Mouse (Mus musculus) embryonic fibroblast, embryonic 13.5 days (primary cell): ENCODE data around the gene Glb1l. TPM values are rescaled to one million over a fixed set of nuclear protein-coding genes. Genes with fewer than 3 reads are reported as not detected.

ENCODE experiments used
- H3K27ac ChIP-seq: 2 replicates; pipeline ENCODE4 v1.5.1; 2012; ENCODE audit warnings: low read length, control low read depth, inconsistent platforms; ENCODE audit not compliant: insufficient read depth
- H3K4me1 ChIP-seq: 2 replicates; pipeline ENCODE4 v1.6.1; 2011; ENCODE audit warnings: low read length; ENCODE audit not compliant: control insufficient read depth, insufficient read depth
- H3K4me3 ChIP-seq: 2 replicates; pipeline ENCODE4 v1.5.1; 2011; ENCODE audit warnings: mild to moderate bottlenecking, control low read depth, low read length; ENCODE audit not compliant: insufficient read depth
- CTCF ChIP-seq: IDR thresholded peaks from 2 replicates; pipeline ENCODE4 v1.5.1; 2011; ENCODE audit warnings: mild to moderate bottlenecking, control low read depth, low read length, moderate library complexity, borderline replicate concordance; ENCODE audit not compliant: insufficient read depth
- POLR2A ChIP-seq: IDR thresholded peaks from 2 replicates; pipeline ENCODE4 v1.6.1; 2011; ENCODE audit warnings: low read depth, mild to moderate bottlenecking, control low read depth, low read length, moderate library complexity
- polyA plus RNA-seq: library from polyadenylated mRNA; stranded (reverse); fragments of >200 nt; gene quantifications from 2 replicates; pipeline ENCODE4 v1.2.4, GENCODE M21; 2011; ENCODE audit warnings: low read depth; ENCODE audit not compliant: missing spikeins, insufficient read length

Gene Glb1l
- 25.1 and 34.3 TPM in 2 replicates for polyA plus RNA-seq

DNA sequence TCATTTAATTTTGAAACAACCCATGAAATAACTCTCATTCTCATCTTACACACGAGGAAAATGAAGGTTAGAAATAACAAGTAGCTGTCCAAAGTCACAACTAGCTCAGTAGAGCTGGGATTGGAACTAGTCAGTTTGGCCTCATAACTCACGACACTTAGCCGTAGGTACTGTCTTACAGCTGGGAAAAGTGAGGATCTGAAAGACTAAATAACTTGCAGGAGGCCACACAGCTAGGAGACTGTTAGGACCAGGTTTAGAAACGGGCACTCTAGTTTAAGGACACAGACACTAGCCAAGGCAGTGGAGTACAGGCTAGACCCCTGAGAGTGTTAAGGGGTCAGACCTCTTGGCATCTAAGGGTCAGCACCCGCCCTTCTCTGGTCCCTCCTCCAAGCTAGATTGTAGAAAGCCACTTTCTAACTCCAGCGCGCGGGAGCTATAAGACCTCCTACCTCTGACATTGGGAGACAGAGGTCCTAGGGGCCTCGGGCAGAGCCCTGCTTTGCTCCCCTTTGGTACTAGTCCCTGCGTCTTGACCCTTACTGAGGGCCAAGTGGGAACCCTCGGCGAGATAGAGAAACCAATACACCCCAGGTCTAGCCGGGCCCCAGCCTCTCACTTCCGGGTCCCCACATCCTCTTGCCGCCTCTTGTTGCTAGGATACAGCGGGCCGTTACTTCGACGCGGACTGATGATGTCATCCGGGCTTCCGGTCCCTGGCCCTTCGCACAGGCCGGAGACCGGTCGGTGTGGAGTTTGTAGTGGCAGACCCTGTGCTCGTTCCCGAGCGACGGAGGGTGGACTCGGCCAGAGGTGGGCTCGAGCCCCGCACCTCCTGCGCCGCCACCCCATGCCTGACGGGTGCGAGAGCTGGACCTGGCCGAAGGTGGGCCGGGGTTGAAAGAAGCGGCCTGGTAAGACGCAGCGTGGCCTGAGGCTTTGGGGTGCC, at the start of gene Glb1l, which contains the start of gene Stk16:
Gene Glb1l, minus strand, starts transcription at position 678 of the 952 bp plus-strand sequence.
Gene Stk16, plus strand, starts transcription at position 703 of the 952 bp plus-strand sequence.
- TF ChIP-seq POLR2A (peak; percentile 95), CTCF (no peak)
- H3K4me3 ChIP-seq: peak within 1 kb of the TSS; percentile 64
- 0 out of 2 replicates have a peak, but pooled peaks cover 3% of the 10 kb centered on the region for H3K4me1 ChIP-seq
- no peak within 1 kb of the TSS for H3K27ac ChIP-seq

- H3K4me3 ChIP-seq: no peak overlapping the region
- no peaks in the 10 kb centered on the region for H3K4me1 ChIP-seq
- TF ChIP-seq POLR2A (no peak), CTCF (no peak)
- no peak overlapping the region for H3K27ac ChIP-seq
Observed at GRCm38 (mm10) chr1:75255516-75256046, 45.0 kb upstream of the Glb1l start.

GRCm38 (mm10) chr1:75254625-75255013, 44.0 kb upstream of the Glb1l start:
- Histone ChIP-seq H3K4me1 (no peaks in the 10 kb centered on the region), H3K4me3 (no peak overlapping the region), H3K27ac (no peak overlapping the region)
- TF ChIP-seq CTCF (no peak), POLR2A (no peak)

DNA sequence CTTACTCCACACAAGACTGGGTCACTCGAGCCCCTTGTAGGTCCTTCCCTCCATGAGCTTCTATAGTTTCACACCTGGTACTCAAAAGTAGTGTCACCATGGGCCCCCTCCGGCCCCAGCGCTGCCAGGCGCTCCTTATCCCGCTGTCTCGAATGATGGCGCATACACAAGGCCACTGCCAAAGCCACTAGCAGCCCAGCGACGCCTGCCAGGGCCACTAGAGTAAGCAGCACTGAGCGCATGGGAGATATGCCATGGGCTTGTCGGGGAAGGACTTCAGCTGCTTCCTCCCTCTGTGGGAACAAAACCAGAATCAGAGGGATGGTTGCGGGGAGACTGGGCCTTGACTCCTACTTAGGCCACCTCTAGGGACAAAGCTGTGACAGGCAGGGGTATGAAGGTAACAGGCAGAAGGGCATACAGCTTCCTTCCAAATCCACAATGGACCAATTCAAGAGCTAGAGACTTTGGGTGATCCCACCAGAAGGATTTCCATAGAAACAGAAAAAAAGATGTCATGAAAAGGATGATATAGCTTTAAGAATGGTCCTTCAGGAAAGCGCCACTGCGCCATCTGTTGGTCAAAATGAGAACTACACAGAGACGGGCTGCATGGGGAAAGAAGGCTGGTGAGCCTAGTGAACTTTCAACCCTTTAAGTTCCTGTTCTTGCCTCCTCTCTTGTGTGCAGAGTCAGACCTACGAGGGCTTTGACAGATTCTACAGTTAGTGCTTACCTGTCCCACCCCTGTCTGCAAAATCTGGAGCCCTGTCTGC, 43.4 kb upstream of the Glb1l start:
- Histone ChIP-seq H3K27ac (no peak overlapping the region), H3K4me3 (no peak overlapping the region), H3K4me1 (no peaks in the 10 kb centered on the region)
- TF ChIP-seq POLR2A (no peak), CTCF (peak; percentile 52; the same call in 1 of the 2 replicates)

DNA sequence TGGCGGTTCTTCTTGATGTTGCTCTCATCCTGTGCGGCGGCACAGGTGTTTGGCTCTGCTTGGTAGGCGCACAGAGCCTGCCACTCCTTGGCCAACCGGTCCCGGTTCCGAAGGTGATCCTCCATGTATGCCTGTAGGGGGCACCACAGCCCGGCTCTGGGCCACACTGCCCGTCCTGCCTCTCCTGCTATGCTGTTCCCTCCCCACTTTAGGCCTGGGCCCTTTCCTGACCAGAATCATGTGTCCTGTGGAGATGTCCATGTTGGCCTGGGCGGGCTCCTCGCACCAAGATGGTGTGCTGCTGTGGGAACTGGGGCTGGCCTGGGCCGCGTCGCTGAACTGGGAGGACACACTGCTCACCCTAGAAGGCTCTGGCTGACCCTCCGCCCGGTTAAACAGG, 42.4 kb upstream of the Glb1l start:
- H3K4me3 ChIP-seq: no peak overlapping the region
- no peak overlapping the region for H3K27ac ChIP-seq
- no peak for TF ChIP-seq POLR2A
- TF ChIP-seq CTCF: no peak
- H3K4me1 ChIP-seq: peaks cover 5% of the 10 kb centered on the region; the same call in 1 of the 2 replicates

GRCm38 (mm10) chr1:75252308-75252707, 41.7 kb upstream of the Glb1l start:
- Histone ChIP-seq H3K4me1 (peaks cover 12% of the 10 kb centered on the region), H3K27ac (no peak overlapping the region), H3K4me3 (no peak overlapping the region)
- TF ChIP-seq POLR2A (no peak), CTCF (no peak)

DNA sequence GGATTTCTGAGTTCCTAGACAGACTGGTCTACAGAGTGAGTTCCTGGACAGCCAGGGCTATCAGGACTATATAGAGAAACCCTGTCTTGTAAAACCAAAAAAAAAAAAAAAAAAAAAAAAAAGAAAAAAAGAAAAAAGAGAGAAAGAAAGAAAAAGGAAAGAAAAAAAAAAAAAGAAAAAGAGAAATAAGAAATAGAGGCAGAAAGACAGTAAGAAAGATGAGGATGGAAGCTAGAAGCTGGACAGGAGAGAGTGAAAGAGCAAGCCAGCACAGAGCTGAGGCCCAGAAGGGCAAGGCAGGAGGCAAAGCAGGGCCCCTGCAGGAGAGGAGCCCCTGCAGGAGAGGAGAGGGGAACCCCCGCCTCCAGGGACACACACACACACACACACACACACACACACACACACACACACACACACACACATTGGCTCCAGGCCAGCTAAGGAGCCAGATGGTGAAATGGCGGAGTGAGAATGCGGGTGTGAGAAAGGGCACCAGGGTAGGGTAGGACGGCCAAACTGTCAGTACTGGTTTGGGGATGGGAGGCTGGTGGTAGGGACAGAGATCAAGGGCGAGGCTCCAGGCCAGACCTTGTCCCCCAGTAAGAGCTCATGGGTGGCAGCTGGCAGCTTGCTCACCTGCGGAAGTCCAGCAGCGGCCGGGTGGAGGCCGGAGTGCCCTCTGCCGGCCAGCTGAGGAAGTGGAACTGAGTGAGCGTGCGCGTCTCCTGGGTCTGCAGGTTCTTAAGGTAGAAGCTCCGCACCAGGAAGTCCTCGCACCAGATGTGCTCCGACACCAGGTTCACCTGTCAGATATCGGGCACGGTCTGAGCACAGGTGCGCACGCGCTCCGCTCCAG, 40.7 kb upstream of the Glb1l start:
- Histone ChIP-seq H3K4me3 (no peak overlapping the region), H3K4me1 (peaks cover 12% of the 10 kb centered on the region), H3K27ac (no peak overlapping the region)
- TF ChIP-seq POLR2A (no peak), CTCF (peak; percentile 79)

DNA sequence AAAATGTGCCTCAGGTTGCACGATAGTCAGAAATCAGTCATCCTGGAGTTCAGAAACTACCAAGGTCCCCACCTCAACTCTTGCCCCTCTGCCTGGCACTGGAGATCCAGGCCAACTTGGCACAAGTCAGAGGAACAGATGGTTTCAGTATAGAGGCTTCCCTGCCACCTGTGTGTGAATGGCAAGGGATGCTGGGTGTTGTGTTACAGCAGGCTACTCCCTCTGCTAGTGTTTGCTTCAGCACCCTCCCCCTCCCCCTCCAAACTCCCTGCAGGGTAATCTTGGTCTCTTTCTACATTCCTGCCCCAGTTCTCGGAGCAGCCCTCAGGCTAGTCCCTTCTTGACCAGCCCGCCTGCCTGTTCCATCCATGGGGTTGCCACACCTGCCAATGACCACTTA, 39.9 kb upstream of the Glb1l start:
- no peak for TF ChIP-seq POLR2A
- Histone ChIP-seq H3K4me3 (no peak overlapping the region), H3K4me1 (peaks cover 12% of the 10 kb centered on the region), H3K27ac (no peak overlapping the region)
